Mouse (Mus musculus) liver, embryonic 13.5 days (tissue): Measurements from ENCODE around the gene Trpm7. TPM values are rescaled to one million over a fixed set of nuclear protein-coding genes. Genes with fewer than 3 reads are reported as not detected.

Source experiments
- ATAC-seq: fragments of 200-750 bp; cut with Nextera tagmentation; 2 replicates; pipeline ENCODE4 v1.8.0; 2017; ENCODE audit warnings: low read depth, mild to moderate bottlenecking, moderate number of reproducible peaks, moderate library complexity
- DNase-seq: peaks from one replicate; pipeline ENCODE4 v3.0.0; 2022
- H3K27ac ChIP-seq: fragments of 300-500 bp; sonication (generic); 2 replicates; pipeline ENCODE4 v1.5.1; 2015; ENCODE audit warnings: moderate library complexity, mild to moderate bottlenecking, inconsistent platforms
- H3K27me3 ChIP-seq: fragments of 300-500 bp; sonication (generic); 2 replicates; pipeline ENCODE4 v1.6.1; 2015; ENCODE audit warnings: mild to moderate bottlenecking, inconsistent platforms
- H3K36me3 ChIP-seq: fragments of 300-500 bp; sonication (generic); 2 replicates; pipeline ENCODE4 v1.6.1; 2015; ENCODE audit warnings: mild to moderate bottlenecking, inconsistent platforms
- H3K4me1 ChIP-seq: fragments of 300-500 bp; sonication (generic); replicated peaks from 2 replicates; pipeline ENCODE4 v1.6.1; 2015; ENCODE audit warnings: inconsistent platforms
- H3K4me2 ChIP-seq: fragments of 300-500 bp; sonication (generic); 2 replicates; pipeline ENCODE4 v1.6.1; 2015; ENCODE audit warnings: inconsistent platforms, mild to moderate bottlenecking, moderate library complexity
- H3K4me3 ChIP-seq: fragments of 300-500 bp; sonication (generic); replicated peaks from 2 replicates; pipeline ENCODE4 v1.5.1; 2015; ENCODE audit warnings: mild to moderate bottlenecking, inconsistent platforms
- H3K9ac ChIP-seq: fragments of 300-500 bp; sonication (generic); 2 replicates; pipeline ENCODE4 v1.6.1; 2015; ENCODE audit warnings: mild to moderate bottlenecking, inconsistent platforms
- H3K9me3 ChIP-seq: fragments of 300-500 bp; sonication (generic); replicated peaks from 2 replicates; pipeline ENCODE4 v1.6.1; 2016; ENCODE audit warnings: inconsistent platforms
- WGBS: fragments of 180-500 bp; shearing (Covaris S2); methylation state at CpG from one replicate; pipeline ENCODE4 v1.1.7; 2015; ENCODE audit not compliant: insufficient replicate concordance; 5-methylcytosine and 5-hydroxymethylcytosine counted together
- polyA plus RNA-seq: library from polyadenylated mRNA; unstranded; fragments of >200 nt; fragmentation: Nextera tagmentation; extraction: Ambion mirVana; gene quantifications from 2 replicates; pipeline ENCODE4 v1.2.1, GENCODE M21; 2015

The Trpm7 gene
- polyA plus RNA-seq, 1 experiment from 2014 or later, result 22.0 TPM

DNA sequence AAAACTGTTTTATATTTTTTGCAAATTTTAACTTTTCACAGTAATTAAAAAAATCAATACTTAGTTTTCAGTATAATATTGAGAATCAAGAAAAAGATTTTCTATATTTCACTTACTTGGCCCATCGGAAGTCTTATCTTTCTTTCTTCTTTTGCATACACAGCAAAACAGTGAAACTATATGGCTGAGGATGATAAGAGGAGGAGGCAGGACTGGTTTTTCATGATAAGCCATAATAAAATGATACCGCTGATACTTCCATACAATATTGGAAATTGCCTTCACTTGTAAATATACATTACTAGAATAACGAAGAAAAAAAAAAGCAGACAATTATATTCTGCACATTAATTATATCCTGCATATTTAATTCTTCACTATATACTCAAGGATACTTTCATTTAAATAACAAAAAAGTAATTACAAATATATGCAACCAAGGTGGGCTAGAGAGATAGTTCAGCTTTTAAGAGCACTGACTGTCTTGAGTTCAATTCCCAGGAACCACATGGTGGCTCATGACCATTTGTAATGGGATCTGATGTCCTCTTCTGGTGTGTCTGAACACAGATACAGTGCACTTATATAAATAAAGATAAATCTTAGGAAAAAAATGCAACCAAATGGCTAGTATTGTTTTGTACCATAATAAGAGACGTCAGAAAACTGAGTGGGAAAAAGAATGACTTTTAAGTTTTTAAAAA, 59.2 kb downstream of the Trpm7 start:
- DNase-seq (peak; percentile 34), ATAC-seq (peak; percentile 66)
- no peaks in the 10 kb centered on the region for H3K9me3 ChIP-seq
- WGBS, result 28% methylated on average over 4 of the region's 4 CpGs
- H3K4me3 ChIP-seq, result no peak overlapping the region
- no peak overlapping the region for H3K4me2 ChIP-seq
- peaks cover 41% of the 10 kb centered on the region for H3K4me1 ChIP-seq
- H3K36me3 ChIP-seq, result peaks cover 38% of the 10 kb centered on the region
- no peaks in the 10 kb centered on the region for H3K27me3 ChIP-seq
- peak overlapping the region; percentile 76 for H3K27ac ChIP-seq
- no peak overlapping the region for H3K9ac ChIP-seq

DNA sequence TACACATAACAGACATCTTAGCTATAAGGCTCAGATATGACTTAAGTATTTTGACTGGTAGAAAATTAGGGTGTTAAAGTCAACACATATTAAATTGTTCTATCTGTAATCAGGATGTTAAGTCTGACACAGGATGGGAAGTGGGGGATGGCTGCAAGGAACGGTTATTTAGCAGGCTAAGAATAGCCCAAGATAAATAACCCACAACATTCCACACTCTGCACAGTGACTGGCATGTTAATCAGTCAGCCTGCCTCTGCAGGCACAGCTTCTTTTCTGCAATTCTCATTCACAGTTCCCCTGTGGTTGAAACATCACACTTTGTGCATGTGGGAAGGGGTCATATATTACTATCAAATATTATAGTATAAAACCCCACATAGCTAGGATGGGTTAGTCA, 60.2 kb downstream of the Trpm7 start:
- Histone ChIP-seq H3K36me3 (peaks cover 44% of the 10 kb centered on the region), H3K4me1 (peaks cover 41% of the 10 kb centered on the region), H3K4me3 (no peak overlapping the region), H3K9me3 (no peaks in the 10 kb centered on the region), H3K27ac (peak overlapping the region; percentile 53), H3K27me3 (no peaks in the 10 kb centered on the region), H3K4me2 (no peak overlapping the region), H3K9ac (no peak overlapping the region)
- peak; percentile 73 for ATAC-seq
- no peak for DNase-seq
- WGBS, result 6% methylated on average over 1 of the region's 1 CpGs

DNA sequence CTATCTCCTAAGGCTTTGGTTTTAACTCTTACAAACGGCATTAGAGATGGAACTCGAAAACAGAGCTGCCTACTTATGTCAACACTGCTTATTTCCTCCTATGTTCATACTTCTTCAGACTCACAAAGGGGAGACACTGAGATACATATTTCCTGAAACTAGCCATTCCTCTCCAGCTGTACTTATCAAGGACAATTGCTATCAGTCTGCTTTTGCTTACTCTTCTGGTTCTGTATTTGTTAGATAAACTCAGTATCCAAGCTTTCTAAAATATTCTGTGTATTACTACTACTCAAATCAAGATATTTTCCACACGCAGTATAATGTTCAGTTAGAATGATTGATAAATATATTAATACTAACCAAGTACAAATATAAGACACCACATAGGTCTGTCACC, 74.0 kb downstream of the Trpm7 start:
- no peak overlapping the region for H3K4me2 ChIP-seq
- no peak overlapping the region for H3K27ac ChIP-seq
- no peak overlapping the region for H3K4me3 ChIP-seq
- no peaks in the 10 kb centered on the region for H3K27me3 ChIP-seq
- no peaks in the 10 kb centered on the region for H3K9me3 ChIP-seq
- ATAC-seq (peak; percentile 57; the same call in 1 of the 2 replicates), DNase-seq (no peak)
- 61% methylated on average over 3 of the region's 3 CpGs for WGBS
- H3K36me3 ChIP-seq, result peaks cover 67% of the 10 kb centered on the region
- H3K4me1 ChIP-seq, result peaks cover 6% of the 10 kb centered on the region
- H3K9ac ChIP-seq, result no peak overlapping the region

DNA sequence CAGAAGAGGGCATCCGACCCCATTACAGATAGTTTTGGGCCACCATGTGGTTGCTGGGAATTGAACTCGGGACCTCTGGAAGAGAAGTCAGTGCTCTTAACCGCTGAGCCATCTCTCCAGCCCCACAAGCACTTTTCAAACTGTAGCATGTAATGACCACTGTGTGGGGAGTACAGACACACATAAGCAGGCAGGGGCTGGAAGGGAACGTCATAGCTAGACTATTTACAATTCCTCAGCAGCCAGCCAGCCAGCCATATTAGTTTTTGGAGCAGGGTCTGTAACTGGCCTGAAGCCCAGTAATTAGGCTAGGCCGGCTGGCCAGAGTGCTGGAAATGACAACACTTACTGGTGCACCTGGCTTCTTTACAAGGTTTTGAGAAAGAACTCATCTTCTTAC, 77.6 kb downstream of the Trpm7 start:
- H3K4me1 ChIP-seq, result peaks cover 6% of the 10 kb centered on the region
- peaks cover 66% of the 10 kb centered on the region for H3K36me3 ChIP-seq
- H3K4me2 ChIP-seq, result no peak overlapping the region
- ATAC-seq (no peak), DNase-seq (no peak)
- no peak overlapping the region for H3K9ac ChIP-seq
- H3K4me3 ChIP-seq, result no peak overlapping the region
- H3K27me3 ChIP-seq, result no peaks in the 10 kb centered on the region
- no peak overlapping the region for H3K27ac ChIP-seq
- WGBS, result 82% methylated on average over 5 of the region's 5 CpGs
- H3K9me3 ChIP-seq, result no peaks in the 10 kb centered on the region

DNA sequence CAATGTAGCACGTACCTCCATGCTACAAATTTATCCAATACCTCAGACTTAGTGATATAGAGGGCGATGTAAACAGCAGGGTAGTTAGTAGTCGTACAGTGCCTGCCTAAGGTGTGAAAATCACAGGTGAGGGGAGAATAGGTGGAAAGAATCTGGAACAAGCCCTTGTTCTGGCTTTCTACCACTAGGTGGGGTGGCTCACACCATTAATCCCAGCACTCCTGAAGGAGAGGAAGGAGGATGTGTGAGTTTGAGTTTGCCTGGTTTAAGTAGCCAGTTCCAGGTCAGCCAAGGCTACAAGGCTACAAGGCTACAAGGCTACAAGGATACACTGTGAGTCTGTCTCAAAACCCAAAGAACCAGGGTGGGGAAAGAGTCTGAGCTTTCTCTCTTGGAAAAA, 80.3 kb downstream of the Trpm7 start:
- Histone ChIP-seq H3K27ac (no peak overlapping the region), H3K4me3 (no peak overlapping the region), H3K9me3 (no peaks in the 10 kb centered on the region), H3K9ac (no peak overlapping the region), H3K4me1 (no peaks in the 10 kb centered on the region), H3K36me3 (peaks cover 70% of the 10 kb centered on the region), H3K27me3 (no peaks in the 10 kb centered on the region), H3K4me2 (no peak overlapping the region)
- no peak for ATAC-seq
- DNase-seq, result no peak
- 75% methylated on average over 3 of the region's 3 CpGs for WGBS

DNA sequence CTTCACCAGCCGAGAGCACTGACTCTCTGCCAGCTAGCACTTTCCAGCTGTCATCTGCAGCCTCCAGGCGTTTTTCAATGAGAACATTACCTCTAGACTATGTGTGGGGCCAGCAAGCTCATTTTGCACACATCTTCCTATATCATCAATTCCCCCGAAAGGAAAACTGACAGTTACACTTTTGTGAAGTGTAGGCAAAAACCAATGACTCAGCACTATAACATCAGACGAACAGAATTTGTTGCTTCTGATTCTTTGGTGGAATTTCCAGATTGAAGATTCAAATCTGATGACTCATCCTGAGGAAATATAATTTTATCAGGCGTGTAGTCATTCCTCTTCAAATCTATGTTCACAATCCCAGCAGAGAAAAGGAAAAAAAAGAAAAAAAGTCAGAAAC, 83.4 kb downstream of the Trpm7 start:
- Histone ChIP-seq H3K9ac (no peak overlapping the region), H3K4me3 (no peak overlapping the region), H3K36me3 (peaks cover 54% of the 10 kb centered on the region), H3K4me2 (no peak overlapping the region), H3K4me1 (peaks cover 5% of the 10 kb centered on the region), H3K9me3 (no peaks in the 10 kb centered on the region), H3K27me3 (no peaks in the 10 kb centered on the region), H3K27ac (no peak overlapping the region)
- 58% methylated on average over 5 of the region's 5 CpGs for WGBS
- DNase-seq (no peak), ATAC-seq (no peak)

DNA sequence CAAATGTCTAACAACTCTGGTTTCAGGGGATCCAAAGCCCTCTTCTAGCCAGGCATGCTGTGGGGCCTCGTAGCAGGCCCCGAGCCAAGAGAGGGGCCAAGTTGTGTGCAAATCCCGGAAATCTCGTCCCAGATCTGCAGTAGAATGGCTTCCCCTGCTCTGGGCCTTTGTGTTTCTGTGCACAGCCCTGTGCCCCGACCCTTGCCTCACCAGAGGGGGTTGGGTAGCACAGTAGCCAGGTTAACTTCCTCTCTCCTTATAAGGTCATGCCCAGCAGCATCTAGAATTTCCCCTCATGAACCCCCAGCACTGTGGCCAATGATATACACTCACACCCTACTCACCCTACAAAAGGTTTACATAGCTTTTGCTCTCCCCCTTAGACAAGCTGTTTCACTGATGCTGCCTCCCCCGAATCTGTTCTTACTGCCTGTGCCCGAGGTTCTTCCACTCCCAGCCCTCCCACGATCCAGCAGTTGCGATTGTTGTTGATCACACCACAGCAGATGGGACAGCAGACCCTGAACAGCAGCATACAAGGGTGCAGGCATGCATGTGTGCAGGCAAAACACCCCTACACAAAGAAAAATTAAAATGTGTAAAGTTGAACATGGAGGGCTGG, 88.2 kb downstream of the Trpm7 start:
- no peak; the same call in 1 of the 2 replicates for ATAC-seq
- no peak overlapping the region for H3K27ac ChIP-seq

DNA sequence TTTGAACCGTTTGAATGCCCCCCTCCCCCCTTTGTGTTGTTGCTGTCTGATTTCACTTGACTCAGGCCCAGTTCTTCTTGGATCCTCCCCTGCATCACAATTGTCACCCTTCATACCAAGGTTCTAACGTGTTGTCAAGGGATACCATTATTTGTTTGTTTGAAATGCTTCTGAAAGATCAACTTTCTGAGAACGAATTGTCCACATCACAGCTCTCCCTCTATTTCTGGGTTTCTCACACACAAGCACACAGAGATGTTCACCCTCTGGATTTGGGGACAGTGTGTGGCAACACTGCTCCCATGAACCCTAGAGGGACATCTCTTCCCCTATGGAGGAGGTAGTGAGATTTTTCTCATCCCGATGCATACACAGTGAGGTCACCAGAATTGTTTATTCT, 92.7 kb downstream of the Trpm7 start, which contains the start of gene Usp50:
TSS of gene Usp50 (minus strand) at position 101 of the 400 bp plus-strand sequence.
- Histone ChIP-seq H3K4me3 (no peak within 1 kb of the TSS), H3K36me3 (no peaks in the 10 kb centered on the region), H3K9ac (no peak within 1 kb of the TSS), H3K27ac (no peak within 1 kb of the TSS), H3K9me3 (no peaks in the 10 kb centered on the region), H3K4me1 (peaks cover 5% of the 10 kb centered on the region), H3K4me2 (no peak within 1 kb of the TSS), H3K27me3 (no peaks in the 10 kb centered on the region)
- no peak for DNase-seq
- WGBS, result 57% methylated on average over 4 of the region's 4 CpGs
- ATAC-seq, result no peak

More for the DNA sequence above, 88.2 kb downstream of the Trpm7 start:
- 38% methylated on average over 9 of the region's 9 CpGs for WGBS
- no peak overlapping the region for H3K9ac ChIP-seq
- peaks cover 21% of the 10 kb centered on the region for H3K36me3 ChIP-seq
- no peaks in the 10 kb centered on the region for H3K27me3 ChIP-seq
- H3K4me2 ChIP-seq, result no peak overlapping the region
- H3K4me1 ChIP-seq, result peaks cover 5% of the 10 kb centered on the region
- no peaks in the 10 kb centered on the region for H3K9me3 ChIP-seq
- DNase-seq, result no peak
- H3K4me3 ChIP-seq, result no peak overlapping the region

DNA sequence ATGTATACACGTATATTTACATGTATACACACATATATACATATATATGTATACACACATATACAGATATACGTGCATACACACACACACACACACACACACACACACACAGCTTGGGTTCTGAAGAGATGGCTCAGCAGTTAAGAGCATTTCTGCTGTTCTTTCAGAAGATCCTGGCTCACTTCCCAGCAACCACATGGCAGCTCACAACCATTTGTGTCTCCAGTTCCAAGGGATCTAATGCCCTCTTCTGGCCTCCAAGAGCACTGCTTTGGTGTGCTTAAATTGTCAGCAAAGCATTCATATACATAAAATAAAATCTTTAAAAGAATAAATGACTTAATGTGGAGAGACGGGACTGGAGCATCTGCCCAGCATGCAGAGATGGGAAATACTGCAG, 93.6 kb downstream of the Trpm7 start:
- ATAC-seq, result no peak
- Histone ChIP-seq H3K27me3 (no peaks in the 10 kb centered on the region), H3K4me3 (no peak overlapping the region), H3K4me1 (no peaks in the 10 kb centered on the region), H3K36me3 (no peaks in the 10 kb centered on the region), H3K9ac (no peak overlapping the region), H3K9me3 (no peaks in the 10 kb centered on the region), H3K27ac (no peak overlapping the region), H3K4me2 (no peak overlapping the region)
- no peak for DNase-seq
- WGBS, result 66% methylated on average over 3 of the region's 3 CpGs

DNA sequence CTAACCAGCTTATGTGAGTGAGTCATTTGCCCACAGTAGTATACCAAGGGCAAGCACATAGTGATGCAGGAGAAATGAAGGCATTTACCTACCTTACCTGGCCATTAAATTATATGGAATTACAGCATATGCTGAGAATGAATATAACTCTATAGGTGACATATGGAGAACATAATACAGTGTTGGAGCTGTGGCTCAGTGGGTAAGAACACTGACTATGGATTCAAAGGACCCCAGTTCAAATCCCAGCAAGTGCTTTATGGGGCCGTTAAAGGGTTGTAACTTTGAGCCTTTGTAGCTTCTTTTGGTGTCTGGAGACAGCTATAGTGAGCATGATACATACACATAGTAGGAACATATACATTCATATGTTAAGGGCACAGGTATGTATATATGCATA, 94.6 kb downstream of the Trpm7 start:
- no peak for DNase-seq
- Histone ChIP-seq H3K4me2 (no peak overlapping the region), H3K9ac (no peak overlapping the region), H3K4me3 (no peak overlapping the region), H3K27ac (no peak overlapping the region), H3K9me3 (no peaks in the 10 kb centered on the region), H3K4me1 (no peaks in the 10 kb centered on the region), H3K36me3 (no peaks in the 10 kb centered on the region), H3K27me3 (no peaks in the 10 kb centered on the region)
- ATAC-seq, result no peak
- 67% methylated on average over 1 of the region's 1 CpGs for WGBS

DNA sequence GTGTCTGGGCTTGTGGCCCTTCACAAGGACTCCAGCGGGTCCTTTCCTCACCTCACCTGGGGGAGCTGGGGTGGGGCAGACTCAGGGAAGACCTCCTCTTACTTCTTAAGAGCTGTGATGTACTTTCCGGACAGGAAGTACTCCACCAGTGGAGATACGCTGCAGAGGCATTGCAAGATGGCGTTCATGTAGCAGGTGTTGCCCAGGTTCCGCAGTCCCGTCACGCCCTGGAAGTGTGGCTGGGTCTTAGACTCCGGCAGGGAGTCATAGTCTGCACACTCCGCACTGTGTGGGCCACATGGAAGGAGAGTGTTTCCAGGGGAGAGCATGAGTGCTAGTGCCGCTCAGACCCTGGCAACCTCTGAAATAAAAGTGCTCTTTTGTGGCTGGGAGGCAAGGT, 95.7 kb downstream of the Trpm7 start:
- Histone ChIP-seq H3K4me2 (no peak overlapping the region), H3K27ac (no peak overlapping the region), H3K9me3 (no peaks in the 10 kb centered on the region), H3K9ac (no peak overlapping the region), H3K27me3 (no peaks in the 10 kb centered on the region), H3K4me3 (no peak overlapping the region), H3K36me3 (no peaks in the 10 kb centered on the region), H3K4me1 (no peaks in the 10 kb centered on the region)
- WGBS, result 81% methylated on average over 10 of the region's 10 CpGs
- DNase-seq (no peak), ATAC-seq (no peak)

DNA sequence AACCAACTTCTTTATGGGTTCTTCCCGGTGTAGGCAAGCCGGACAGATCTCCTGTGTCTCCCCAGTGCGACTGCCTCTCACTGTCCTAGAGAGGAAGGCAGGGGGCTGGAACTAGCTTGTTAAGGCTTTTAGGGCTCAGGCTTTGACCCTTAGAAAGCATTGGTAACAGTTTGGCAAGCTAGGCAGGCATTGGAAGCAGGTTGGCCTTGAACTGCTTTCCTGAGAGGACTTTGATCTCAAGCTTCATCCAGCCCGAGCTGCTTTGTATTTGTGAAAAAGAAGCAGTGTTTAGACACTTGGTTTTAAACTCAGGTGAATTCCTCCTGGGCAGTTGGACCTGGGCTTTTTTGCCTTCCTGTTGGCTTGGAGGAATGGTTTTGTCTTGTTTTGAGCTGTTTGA, 97.2 kb downstream of the Trpm7 start:
- DNase-seq (no peak), ATAC-seq (no peak)
- WGBS, result 67% methylated on average over 4 of the region's 4 CpGs
- no peak overlapping the region for H3K9ac ChIP-seq
- H3K4me2 ChIP-seq, result no peak overlapping the region
- no peak overlapping the region for H3K27ac ChIP-seq
- H3K4me1 ChIP-seq, result no peaks in the 10 kb centered on the region; the same call in 1 of the 2 replicates
- H3K36me3 ChIP-seq, result no peaks in the 10 kb centered on the region
- no peak overlapping the region for H3K4me3 ChIP-seq
- no peaks in the 10 kb centered on the region for H3K27me3 ChIP-seq
- no peaks in the 10 kb centered on the region for H3K9me3 ChIP-seq
